In genomic region chr13:20306180-20307177, GRCm38 (mm10) we compare ENCODE assay signal across 8 mouse cellular contexts.
A peak's percentile ranks its signal among the peaks of the same experiment; 100 is the strongest.
DNase-seq lines count a peak whose midpoint lies in the region; ATAC-seq lines count a peak whose summit lies in the region.

No protein-coding gene starts in this region.

- no peak overlapping the region for H3K9ac ChIP-seq in neural tube, embryonic 13.5 days

- no peaks in the 10 kb centered on the region for H3K27me3 ChIP-seq in neural tube, embryonic 13.5 days

- no peaks in the 10 kb centered on the region for H3K4me1 ChIP-seq in neural tube, embryonic 13.5 days (replicated peaks)

- no peak overlapping the region for H3K4me3 ChIP-seq in neural tube, embryonic 13.5 days

- H3K9me3 ChIP-seq in neural tube, embryonic 13.5 days, result no peaks in the 10 kb centered on the region

- DNase-seq in adrenal gland, adult 2 months, result peak; percentile 20
- no peak for DNase-seq in adrenal gland, adult 18-20 months (ENCODE audit: low spot score in 2 of 2)
- DNase-seq in neural tube, embryonic 10.5 days (ENCODE audit: extremely low spot score, low spot score), result no peak
- peak; percentile 60 for DNase-seq in skeletal muscle tissue, adult 2 months (ENCODE audit: low read depth, low spot score)
- DNase-seq in B cell, adult 2 months, result no peak
- DNase-seq in kidney, postnatal 36 days, result no peak

- H3K36me3 ChIP-seq in neural tube, embryonic 13.5 days, result no peaks in the 10 kb centered on the region

- H3K27ac ChIP-seq in neural tube, embryonic 13.5 days (replicated peaks), result no peak overlapping the region

- WGBS in neural tube, embryonic 13.5 days, result 65% methylated on average over 5 of the region's 5 CpGs

- ATAC-seq in neural tube, embryonic 13.5 days (ENCODE audit: low read depth), result peak; percentile 36; the same call in 1 of the 2 replicates
- peak; percentile 35 to 38; a peak in 3 of 4 replicates for ATAC-seq in hematopoietic stem cell, adult 5-6 weeks (replicated peaks in 1 of 2; ENCODE audit: insufficient read depth in 1 of 2, low FRiP score in 2 of 2, low TSS enrichment in 1 of 2, low read depth in 1 of 2, poor library complexity in 2 of 2, severe bottlenecking in 2 of 2)

- H3K4me2 ChIP-seq in neural tube, embryonic 13.5 days, result no peak overlapping the region

Comparison
In these comparisons a context has a peak if more than half of its experiments do, and no peak if none do; other contexts are left out.
1. DNase-seq: peak in adrenal gland, adult 2 months (single experiment) and skeletal muscle tissue, adult 2 months (single experiment); none in adrenal gland, adult 18-20 months (0 of 2), neural tube, embryonic 10.5 days (single experiment), B cell, adult 2 months (0 of 2) and kidney, postnatal 36 days (0 of 2).